In the genomic region with DNA sequence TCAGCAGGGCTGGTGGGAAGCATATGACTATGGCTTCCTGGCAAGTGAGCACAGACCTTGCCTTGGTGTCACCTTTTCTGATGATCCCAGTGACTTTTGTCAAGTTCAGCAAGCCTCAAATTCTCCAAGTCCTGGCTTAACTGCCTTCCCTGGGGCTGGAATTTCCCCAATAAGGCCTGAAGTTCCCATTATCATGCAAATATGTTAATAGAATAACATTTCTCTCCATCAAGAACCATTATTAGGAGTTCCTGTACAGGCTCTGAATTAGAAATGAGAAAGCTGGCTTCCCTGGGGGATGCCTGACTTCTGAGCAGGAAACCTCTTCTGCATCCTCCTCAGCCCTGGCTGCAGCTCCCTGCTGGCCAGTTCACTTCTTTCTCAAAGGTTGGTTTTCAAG, we compare ENCODE assay signal across 18 mouse cellular contexts.
"Had no signal": no experiment of that assay in that cellular context is flagged by ENCODE, and none has a peak within 500 bp of the region (broad histone marks: within the 10 kb centered on the region; RNA-seq: fewer than 3 reads in every experiment).

No protein-coding gene starts in this region.

- H3K4me3 ChIP-seq: midbrain, embryonic 10.5 days; midbrain, embryonic 12.5 days; myocyte; neural tube, embryonic 13.5 days; neural tube, embryonic 15.5 days; stomach, embryonic 15.5 days had no signal

- H3K36me3 ChIP-seq: midbrain, embryonic 10.5 days; midbrain, embryonic 12.5 days; neural tube, embryonic 13.5 days; neural tube, embryonic 15.5 days; stomach, embryonic 15.5 days had no signal

- H3K4me1 ChIP-seq: midbrain, embryonic 10.5 days; stomach, embryonic 15.5 days had no signal

- H3K9me3 ChIP-seq: neural tube, embryonic 13.5 days; neural tube, embryonic 15.5 days; stomach, embryonic 15.5 days had no signal

- H3K9ac ChIP-seq: liver, embryonic 14.5 days; lung, embryonic 14.5 days; midbrain, embryonic 12.5 days; neural tube, embryonic 13.5 days; neural tube, embryonic 15.5 days; stomach, embryonic 15.5 days had no signal

- H3K27ac ChIP-seq: liver, embryonic 14.5 days; midbrain, embryonic 10.5 days; midbrain, embryonic 12.5 days; neural tube, embryonic 13.5 days; neural tube, embryonic 15.5 days; stomach, embryonic 15.5 days; stomach, postnatal 0 days had no signal

- DNase-seq: lung, adult 18-20 months; lung, embryonic 14.5 days; lung, postnatal 10 days; lung, postnatal 4 days; retina, postnatal 1 day; right cerebral cortex, adult 18-20 months; right cerebral cortex, postnatal 25 days; thymus, adult 2 months; thymus, postnatal 25 days; thymus, postnatal 4 days had no signal
